Mouse (Mus musculus) myocyte (in vitro differentiated cells): ENCODE data around the gene Tada2b.

Experiments used
- MYOD1 ChIP-seq, 3 experiments: IDR thresholded peaks; one replicate each; pipeline ENCODE4 v1.6.1; 2011; ENCODE audit warnings: control low read depth in 2 of 3, low read depth in 2 of 3, mild to moderate bottlenecking in 2 of 3, moderate library complexity in 1 of 3; ENCODE audit not compliant: insufficient read length in 2 of 3, control insufficient read depth in 1 of 3
- POLR2A ChIP-seq: IDR thresholded peaks from one replicate; pipeline ENCODE4 v1.6.1; 2011; ENCODE audit warnings: low read depth, mild to moderate bottlenecking, control low read depth, moderate library complexity; ENCODE audit not compliant: insufficient read length
- POLR2AphosphoS2 ChIP-seq: IDR thresholded peaks from one replicate; pipeline ENCODE4 v1.6.1; 2011; ENCODE audit warnings: low read depth, control low read depth; ENCODE audit not compliant: insufficient read length
- TCF12 ChIP-seq: IDR thresholded peaks from one replicate; pipeline ENCODE4 v1.6.1; 2011; ENCODE audit warnings: mild to moderate bottlenecking, control low read depth; ENCODE audit not compliant: poor library complexity, insufficient read depth, severe bottlenecking
- USF1 ChIP-seq: IDR thresholded peaks from one replicate; pipeline ENCODE4 v1.6.1; 2011; ENCODE audit warnings: low read depth, mild to moderate bottlenecking, control low read depth, moderate library complexity

DNA sequence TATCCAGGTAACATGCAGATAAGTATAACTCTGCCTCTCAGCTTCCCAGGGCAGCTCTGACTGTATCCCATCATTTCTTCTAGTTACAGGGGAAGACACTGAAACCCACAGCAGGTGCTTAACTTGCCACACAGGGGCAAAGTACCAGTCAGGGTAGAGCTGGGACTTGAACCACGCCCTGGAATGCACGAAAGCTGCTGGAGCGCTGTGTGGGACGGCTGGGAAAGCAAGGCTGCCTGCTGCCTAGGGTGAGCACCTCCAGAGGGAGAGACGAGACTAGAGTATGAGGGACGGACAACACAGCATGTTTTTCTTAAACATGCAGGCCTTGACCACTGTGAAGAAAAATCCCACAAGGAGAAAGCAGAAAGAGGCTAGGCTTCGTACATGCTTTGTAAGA, 21.1 kb upstream of the Tada2b start:
- TF ChIP-seq MYOD1 (IDR thresholded peaks at IDR 0.05; ENCODE audit: control insufficient read depth in 1 of 3, insufficient read length in 2 of 3, low read depth in 2 of 3) (no peak), POLR2AphosphoS2 (no peak), TCF12 (no peak), USF1 (no peak), POLR2A (no peak)
